Mouse (Mus musculus): Measurements from ENCODE around the gene Rbm48. TPM values are rescaled to one million over a fixed set of nuclear protein-coding genes. Genes with fewer than 3 reads are reported as not detected.
"Not testable (repeated sequence)": the region's sequence is repeated elsewhere in the genome, so short reads cannot be mapped to it uniquely, and the experiment has no call there.

The Rbm48 gene
- 1 to 10 TPM; 4.3 to 4.7 TPM for total RNA-seq (2021)
- long read RNA-seq, experiment 1, transcript Rbm48-201 (5 exons, 2,368 nt) = major isoform, 9 of 10 reads
- long read RNA-seq, experiment 1, partial matches to known transcripts = 0 of 10 reads
- long read RNA-seq, experiment 1, other reads (novel, unspliced or antisense) = 1 of 10 reads
- long read RNA-seq, experiment 2, transcript Rbm48-201 (5 exons, 2,368 nt) = major isoform, 8 of 9 reads
- long read RNA-seq, experiment 2, partial matches to known transcripts = 0 of 9 reads
- long read RNA-seq, experiment 2, other reads (novel, unspliced or antisense) = 1 of 9 reads

DNA sequence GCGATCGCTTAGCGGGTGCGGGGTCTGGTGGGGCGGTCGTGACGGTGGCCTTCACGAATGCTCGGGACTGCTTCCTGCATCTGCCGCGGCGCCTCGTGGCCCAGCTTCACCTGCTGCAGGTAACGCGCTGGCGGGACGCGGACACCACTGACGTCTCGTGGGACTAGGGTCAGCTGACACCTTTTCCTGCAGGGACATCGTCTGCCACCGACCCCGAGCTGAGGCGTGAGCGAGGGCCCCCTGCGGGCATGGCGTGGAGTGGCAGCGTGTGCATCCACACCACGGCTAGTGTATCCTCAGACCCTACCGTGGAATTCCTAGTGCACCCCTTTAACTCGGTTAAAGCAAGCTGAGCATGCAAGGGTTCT, at the start of gene Rbm48:
Rbm48 (minus strand) TSS at position 187 of the 368 bp plus-strand sequence.
- DNase-seq = peak; percentile 78

DNA sequence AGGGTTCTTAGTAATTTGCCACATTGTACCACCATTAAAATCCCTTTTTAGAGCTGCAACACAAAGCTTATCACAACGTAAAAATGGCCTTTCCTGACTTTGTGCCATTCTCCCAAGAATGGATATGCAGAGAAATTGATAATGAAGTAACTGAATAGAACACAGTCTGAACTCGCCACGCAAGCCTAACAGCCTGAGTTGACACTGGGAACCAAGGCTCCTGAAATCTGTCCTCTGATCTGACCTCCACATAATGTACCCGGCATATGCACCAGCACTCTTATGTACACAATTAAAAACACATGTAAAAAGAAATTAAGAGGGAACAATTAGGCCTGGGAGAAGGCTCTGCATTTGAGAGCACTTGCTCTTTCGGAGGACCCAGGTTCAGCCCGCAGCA, 48.9 kb upstream of the Rbm48 start:
- no peak for DNase-seq

DNA sequence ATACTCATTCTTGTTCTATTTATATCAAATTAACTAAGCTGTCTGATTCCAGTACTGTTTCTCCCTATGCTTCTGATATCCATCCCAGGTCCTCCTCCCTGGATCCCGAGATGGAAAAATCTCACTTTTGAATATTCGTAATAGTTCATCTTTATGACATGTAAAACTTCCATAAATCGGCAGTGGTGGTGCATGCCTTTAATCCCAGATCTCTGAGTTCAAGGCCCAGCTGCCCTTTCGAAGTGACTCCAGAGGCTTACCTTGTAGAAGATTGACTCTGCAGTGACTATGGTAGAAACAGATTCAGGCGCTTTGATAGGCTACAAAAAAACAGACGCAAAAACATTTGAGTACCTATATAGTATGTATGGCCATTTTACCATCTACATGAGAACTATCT, 48.2 kb upstream of the Rbm48 start:
- DNase-seq = no peak

DNA sequence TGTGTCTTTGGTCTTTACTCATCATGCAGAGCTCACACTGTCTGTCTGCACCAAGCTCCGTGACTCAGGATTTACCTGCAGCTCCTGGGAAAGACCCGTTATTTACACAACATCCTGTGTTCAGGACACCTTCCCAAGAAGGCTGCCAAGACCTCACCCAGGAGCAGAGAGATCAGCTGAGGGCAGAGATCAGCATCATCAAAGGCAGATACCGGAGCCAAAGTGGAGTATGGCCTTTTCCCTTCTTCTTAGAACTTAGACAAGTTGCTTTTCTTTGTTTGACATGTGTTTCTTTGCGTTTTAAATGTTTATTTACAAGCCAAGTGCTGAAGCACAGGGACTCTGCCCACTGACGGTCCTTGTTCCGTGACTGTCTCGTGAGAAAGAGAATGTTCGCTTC, 38.9 kb upstream of the Rbm48 start:
- no peak for DNase-seq

DNA sequence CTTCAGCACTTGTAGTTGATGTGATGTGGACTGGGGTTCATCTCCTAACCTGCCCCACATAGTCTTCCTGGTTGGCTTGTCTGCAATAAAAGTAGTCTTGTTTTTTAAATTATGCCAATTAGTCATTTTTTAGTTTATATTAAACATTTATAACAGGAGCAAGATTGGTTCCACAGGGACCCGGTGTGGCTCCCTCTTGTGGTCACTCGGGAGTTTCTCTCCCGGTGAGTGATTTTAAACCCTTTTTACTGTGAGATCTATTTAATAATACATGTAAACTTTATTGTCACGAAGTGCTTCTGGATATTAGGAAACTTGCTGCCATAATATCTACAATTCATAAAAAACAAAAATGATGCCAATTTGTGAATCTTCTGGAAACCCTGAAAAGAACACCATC, 37.6 kb upstream of the Rbm48 start:
- no peak for DNase-seq

DNA sequence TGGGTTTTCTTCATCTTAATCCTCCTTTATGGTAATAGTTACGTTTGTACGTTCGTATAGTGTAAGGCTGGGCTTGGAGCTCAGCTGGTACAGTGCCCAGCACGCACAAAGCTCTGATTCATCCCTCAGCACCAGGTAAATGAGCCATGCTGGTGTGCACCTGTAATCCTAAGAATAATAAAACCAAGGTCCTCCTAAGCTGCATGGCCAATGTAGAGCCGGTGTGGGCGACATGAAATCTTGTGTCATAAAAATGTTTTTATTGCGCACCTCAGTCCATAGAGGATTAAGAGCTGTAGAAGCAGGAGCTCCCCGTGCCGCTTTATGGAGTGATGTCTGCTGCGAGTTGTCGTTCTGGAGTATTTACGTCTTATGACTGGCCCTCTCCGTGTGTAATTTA, 36.9 kb upstream of the Rbm48 start:
- no peak for DNase-seq

DNA sequence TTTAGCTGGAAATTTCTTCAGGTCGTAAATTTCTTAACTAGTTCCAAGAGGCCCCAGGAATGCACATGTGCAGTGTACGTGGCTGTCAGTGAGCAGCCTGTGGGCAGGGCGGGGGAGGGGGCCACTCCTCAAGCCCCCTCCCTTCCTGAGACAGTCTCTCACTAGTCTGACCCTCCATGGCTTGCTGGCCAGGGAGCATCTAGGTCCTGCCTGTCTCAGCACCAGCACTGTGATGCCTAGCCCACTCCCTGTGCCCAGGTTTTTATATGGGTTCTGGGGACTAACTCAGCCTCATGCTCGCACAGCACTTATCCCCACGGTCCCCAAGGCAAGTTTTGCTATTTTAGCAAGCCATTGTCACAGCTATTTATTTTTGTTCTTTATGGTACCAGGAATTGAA, 35.9 kb upstream of the Rbm48 start:
- no peak for DNase-seq

DNA sequence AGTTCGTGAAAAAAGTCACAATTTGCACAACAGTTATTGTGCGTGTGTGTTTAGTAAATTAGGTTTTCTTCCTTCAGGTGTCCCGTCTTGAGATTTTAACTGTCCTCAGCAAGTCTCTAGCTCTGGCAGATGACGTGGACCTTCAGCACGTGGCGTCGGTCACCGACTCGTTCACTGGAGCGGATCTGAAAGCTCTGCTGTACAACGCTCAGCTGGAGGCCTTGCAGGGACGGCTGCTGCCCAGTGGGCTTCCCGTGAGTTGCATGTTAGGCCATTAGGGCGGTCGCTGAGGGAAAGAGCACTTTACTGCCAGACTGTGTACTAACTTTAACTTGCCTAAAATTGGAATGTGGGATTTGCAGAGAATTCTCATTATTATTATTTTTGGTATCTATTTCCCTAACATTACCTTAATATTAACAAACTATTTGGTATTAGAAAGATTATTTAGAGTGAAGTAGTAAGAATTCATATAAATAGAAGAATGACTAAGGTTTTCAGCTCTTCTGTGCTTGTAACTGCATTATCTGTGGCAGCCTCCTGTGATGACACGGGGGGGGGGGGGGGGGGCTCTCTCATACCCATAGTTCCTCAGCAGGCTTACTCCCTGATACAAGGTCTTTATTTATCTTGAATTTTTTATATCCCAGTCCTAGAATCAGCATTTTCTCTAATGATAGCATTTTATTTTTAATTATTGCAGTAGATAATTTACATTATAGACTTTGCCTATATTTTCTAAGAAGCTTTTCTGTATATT, 35.3 kb upstream of the Rbm48 start:
- no peak for DNase-seq

DNA sequence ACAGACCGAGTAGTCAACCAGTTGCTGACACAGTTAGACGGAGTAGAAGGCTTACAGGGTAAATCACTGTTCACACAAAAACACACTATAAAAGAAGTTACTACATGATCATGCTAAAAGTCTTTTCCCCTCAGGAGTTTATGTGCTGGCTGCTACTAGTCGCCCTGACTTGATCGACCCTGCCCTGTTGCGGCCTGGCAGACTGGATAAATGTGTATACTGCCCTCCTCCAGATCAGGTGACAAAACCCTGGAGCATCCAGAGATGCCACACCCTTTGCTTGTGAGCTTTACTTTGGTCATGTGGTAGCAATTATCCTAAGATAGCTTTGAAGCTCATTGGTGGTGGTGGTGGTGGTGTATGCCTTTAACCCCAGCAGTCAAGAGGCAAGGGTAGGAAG, 33.7 kb upstream of the Rbm48 start:
- no peak for DNase-seq

DNA sequence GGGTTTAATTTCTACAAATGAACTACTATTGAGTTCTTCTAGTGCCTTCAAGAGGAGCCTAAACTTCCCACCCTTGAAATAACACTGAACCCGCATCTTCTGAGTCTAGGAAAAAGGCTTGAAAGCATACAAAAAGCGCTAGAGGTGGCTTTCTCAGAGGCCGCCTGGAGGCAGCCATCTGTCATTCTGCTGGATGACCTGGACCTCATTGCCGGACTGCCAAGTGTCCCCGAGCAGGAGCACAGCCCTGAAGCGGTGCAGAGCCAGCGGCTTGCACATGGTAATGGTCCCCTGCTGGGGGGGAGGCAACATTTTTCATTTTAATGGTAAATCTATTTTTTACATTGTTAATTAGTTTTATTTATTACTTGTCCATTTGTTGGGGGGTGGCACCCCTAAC, 24.1 kb upstream of the Rbm48 start:
- DNase-seq = no peak

DNA sequence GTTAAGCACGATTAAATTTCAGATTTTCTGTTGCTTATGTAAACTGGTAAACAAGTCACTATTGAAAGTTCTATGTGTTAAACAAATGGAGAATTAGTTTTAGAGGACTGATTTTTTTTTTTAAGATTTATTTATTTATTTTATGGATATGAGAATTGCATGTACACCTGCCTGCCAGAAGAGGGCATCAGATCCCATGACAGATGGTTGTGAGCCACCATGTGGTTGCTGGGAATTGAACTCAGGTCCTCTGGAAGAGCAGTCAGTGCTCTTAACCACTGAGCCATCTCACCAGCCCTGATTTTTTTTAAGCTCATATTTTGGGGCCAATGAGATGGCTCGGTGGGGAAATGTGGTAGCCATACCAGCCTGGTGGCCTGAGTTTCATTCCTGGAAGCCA, 15.4 kb upstream of the Rbm48 start:
- DNase-seq = not testable (repeated sequence)

DNA sequence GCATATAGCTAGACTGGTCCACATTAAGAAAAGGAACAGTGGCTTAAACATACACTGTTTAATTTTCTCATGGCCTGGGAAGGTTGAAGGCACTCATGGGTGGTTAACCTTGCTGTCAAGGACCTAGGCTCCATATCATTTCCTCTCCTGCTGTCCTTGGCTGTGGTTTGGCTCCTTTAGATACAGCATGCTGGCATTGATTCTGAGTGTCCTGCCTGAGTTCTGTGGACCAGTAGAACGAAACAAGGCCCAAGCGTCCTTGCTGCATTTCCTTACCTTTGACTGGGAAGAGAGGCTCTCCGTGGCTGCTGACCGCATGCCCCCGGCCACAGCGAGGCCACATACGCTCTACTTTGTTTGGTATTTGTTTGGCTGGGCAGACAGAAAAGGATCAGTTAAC, 12.9 kb upstream of the Rbm48 start:
- DNase-seq = no peak

DNA sequence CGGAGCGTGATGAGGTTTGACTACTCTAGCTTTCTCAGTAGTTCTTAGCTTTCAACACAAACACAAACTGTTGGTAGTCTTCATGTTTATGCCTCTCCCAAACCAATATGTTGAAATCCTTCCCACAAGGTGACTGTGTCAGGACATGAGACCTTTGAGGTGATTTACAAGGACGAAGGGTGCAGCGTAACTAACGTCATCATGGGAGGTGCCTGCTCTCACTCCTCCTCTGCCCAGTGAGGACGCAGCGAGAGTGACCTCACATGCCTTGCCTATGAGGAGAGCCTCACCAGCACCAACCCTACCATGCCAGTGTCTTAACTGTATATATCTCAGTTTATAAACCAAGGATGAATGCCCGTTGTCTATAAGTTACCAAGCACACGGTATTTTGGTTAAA, 10.7 kb upstream of the Rbm48 start:
- no peak for DNase-seq

DNA sequence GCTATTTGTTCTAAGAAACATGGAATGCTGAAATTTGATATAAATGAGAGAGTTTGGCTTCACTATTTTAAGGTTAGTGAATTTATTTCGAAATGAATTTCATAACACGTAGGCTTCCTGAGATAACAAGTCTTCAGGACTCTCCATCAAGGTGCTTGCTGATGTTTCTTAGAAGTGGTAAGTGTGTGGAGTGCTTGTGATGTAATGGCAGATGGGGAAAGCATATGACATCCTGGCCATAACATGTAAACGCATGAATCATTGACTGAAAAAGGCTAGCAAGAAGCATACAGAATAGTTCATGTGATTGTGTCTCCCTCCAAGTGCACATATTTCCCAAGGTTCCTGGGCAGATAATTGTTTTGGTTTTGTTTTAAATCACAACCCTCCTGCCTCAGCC, 4.4 kb upstream of the Rbm48 start:
- DNase-seq = no peak

DNA sequence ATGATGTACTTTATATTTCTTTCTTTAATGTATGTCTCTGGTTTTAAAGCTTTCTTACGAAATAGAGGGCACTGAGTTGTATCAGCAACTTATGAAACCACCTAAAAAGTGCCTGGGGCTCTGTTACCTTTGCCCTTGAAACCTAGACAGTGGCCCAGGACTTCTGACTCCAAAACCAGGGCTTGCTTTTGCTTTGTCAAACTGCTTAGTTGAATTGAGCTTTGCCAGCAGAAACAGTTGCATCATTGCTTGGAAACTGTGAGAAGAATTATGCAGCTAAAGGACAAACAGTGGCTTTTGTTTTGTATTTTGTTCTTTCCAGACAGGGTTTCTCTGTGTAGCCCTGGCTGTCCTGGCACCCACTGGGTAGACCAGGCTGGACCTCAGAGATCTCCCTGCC, 3.9 kb upstream of the Rbm48 start:
- DNase-seq = no peak

DNA sequence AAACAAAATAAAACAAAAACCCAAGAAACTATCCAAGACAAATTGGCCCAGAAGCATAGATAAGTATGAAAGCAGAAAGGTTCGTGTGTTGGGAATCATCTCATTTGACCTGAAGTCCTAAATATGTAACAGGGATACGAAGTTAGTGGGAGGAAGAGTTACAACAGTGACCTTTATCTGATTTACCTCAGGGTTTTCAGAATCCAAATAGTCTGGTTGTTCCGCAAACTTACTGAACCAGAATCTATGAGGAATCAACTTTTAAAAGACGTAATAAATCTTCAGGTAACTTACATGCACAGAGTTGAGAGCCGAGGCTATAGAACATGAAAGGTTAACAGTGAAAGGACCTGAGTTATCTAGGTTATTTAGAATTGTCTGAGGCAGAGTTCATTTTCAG, 2.4 kb upstream of the Rbm48 start:
- no peak for DNase-seq

DNA sequence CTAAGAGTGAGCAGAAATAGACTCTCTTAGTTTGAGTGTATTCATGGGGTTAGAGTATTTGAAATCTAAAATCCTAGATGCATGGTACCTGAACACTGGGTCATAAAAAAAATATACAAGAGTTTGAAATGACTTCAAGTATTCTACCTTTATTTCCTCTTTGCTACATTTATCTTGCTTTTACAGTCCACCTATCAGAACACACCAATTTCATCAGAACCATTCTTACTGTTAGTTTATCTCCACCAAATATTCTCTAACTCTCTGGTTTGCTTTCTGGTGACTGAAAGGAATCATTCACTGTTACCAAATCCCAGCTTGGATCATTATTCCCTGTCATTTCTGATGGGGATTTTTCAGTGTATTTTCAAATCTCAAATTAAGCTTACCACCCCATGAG, 786 bp upstream of the Rbm48 start:
- no peak for DNase-seq

DNA sequence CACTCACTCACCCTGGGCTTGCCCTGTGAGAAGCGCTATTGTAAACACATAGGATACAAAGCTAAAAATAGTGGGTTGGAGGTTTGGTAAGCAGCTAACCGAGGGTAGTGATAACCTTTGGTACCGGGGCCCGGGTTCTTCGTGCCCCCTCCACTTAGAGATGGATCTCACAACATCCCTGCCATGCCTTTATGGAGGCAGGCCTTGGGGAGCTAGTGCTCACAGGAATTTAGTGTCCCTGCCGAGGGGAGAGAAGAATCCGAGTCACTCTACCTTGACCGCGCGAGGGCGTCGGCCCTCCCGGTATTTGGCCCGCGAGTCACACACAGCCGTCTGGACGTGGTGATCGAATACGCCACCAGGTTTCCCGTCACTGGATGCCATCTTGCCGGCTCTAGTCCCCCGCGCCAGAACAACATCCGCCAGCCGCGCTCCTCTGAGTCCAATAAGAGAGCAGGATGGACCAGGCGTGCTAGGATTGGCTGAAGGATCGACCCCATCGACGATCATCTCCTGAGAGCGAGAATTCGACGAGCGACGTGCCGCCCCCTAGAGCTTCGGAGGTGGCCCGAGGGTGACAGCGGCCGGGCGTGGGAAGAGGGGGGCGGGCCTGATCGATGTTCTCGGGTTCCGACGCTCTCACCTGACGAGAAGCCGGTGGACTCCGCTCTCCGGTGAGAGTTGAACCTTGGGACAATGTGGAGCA, 539 bp downstream of the Rbm48 start, which contains the start of gene Pex1:
Pex1 (plus strand) TSS at position 374 of the 706 bp plus-strand sequence.
- peak; percentile 96 for DNase-seq

DNA sequence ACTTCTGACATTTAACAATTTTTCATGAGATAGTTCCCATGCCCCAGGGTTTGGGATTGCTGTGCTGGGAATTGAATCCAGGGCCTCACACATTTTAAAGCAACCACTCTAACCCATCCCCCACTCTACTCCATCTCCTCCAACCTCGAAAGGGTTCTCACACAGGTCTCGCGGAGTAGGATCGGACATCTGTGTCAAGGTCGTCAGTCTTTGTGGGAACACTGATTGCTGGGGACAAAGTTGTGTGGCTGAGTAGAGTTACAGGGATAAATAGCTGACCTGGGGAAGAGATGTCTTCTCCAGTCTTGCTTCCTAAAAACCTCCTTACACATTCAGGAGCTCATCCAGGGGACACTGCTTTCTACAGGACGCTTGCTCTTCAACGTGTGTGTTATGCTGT, 17.3 kb downstream of the Rbm48 start:
- DNase-seq = no peak

DNA sequence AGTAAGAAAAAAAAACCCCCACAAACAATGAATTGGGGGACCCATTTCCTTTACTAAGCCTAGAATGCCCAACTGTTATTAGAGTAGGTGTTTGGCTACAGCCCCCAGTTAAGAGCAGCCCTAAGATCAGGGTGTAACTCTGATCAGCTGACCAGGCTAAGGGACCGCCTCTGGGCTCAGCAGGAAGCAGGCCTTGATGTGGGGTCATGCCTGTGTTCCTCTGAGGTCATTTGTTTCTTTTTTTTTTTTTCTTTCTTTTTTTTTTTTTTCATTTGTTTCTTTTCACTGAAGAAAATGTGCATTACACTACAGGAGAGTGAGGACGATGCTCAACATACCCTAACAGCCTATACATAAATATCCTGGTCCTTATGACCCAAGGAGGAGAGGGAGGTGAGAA, 18.4 kb downstream of the Rbm48 start:
- no peak for DNase-seq

DNA sequence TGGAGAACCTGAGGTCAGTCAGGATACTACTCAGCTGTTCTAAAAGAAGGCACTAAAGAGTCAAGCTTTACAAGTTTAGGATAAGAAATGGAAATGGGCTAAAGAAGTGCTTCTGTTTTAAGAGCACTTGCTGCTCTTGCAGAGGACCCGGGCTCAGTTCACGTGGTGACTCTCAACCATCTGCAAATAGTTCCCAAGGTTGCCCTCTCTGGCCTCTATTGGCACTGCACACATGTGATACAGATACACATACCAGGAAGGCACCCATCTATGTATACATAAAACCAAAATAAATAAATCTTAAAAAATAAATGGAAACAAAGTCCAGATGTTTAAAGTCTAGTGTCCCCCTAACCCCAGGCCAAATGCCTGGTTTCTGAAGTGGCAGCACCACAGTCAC, 21.6 kb downstream of the Rbm48 start:
- no peak for DNase-seq

DNA sequence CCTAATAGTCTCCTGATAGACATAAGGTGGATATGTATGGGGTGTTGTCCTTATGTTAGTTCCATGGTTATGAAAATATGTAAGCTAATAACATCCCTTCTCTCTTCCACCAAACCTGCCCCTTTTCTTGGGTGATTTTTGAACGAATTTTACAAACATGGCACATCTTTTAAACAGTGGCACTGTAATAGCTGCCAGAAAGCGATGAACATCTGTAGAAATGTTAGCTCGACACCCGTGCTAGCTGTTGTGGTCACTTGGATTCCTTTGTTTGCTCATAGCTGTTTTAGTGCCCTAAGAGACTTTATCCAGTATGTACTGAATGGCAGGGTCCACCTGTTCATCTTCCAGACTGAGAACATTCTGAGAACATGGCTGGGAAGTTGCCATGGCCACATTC, 25.1 kb downstream of the Rbm48 start, which contains the start of gene 1700109H08Rik:
1700109H08Rik (plus strand) TSS at position 301 of the 400 bp plus-strand sequence.
- DNase-seq = no peak

DNA sequence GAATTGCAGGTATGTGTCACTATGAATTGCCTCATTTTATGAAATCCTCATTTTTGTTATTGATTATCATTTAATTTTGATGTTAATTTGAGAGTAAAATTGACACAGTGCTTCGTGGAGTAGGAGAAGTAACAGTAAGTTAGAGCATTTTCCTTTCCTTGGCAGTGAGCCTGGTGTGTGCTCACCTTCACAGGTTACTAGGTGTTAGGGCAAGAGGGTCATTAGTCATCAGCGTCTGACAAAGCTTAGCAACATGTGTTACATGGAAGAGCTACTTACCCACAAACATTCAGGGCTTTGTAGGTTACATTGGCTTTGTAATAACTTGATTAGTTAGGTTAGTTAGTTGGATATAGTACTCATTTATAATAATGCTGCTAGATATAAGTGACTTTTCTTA, 42.2 kb downstream of the Rbm48 start:
- DNase-seq = no peak
